Mouse (Mus musculus) heart, embryonic 13.5 days (tissue): Measurements from ENCODE around the gene Gm17490. TPM values are rescaled to one million over a fixed set of nuclear protein-coding genes. Genes with fewer than 3 reads are reported as not detected.

Source experiments
- ATAC-seq: fragments of 200-750 bp; cut with Nextera tagmentation; 2 replicates; pipeline ENCODE4 v1.8.0; 2017; ENCODE audit warnings: moderate TSS enrichment; ENCODE audit not compliant: insufficient number of reproducible peaks, low FRiP score, low TSS enrichment; ENCODE audit errors: extremely low read depth
- H3K27ac ChIP-seq: fragments of 300-500 bp; sonication (generic); replicated peaks from 2 replicates; pipeline ENCODE4 v1.5.1; 2015; ENCODE audit warnings: moderate library complexity, mild to moderate bottlenecking, inconsistent platforms
- H3K27me3 ChIP-seq: fragments of 300-500 bp; sonication (generic); replicated peaks from 2 replicates; pipeline ENCODE4 v1.6.1; 2015; ENCODE audit warnings: mild to moderate bottlenecking, inconsistent platforms
- H3K36me3 ChIP-seq: fragments of 300-500 bp; sonication (generic); 2 replicates; pipeline ENCODE4 v1.6.1; 2015; ENCODE audit warnings: mild to moderate bottlenecking, inconsistent platforms
- H3K4me1 ChIP-seq: fragments of 300-500 bp; sonication (generic); 2 replicates; pipeline ENCODE4 v1.6.1; 2015; ENCODE audit warnings: inconsistent platforms
- H3K4me2 ChIP-seq: fragments of 300-500 bp; sonication (generic); 2 replicates; pipeline ENCODE4 v1.6.1; 2015; ENCODE audit warnings: inconsistent platforms, mild to moderate bottlenecking, moderate library complexity
- H3K4me3 ChIP-seq: fragments of 300-500 bp; sonication (generic); 2 replicates; pipeline ENCODE4 v1.5.1; 2015; ENCODE audit warnings: moderate library complexity, mild to moderate bottlenecking, inconsistent platforms
- H3K9ac ChIP-seq: fragments of 300-500 bp; sonication (generic); 2 replicates; pipeline ENCODE4 v1.6.1; 2015; ENCODE audit warnings: inconsistent platforms, mild to moderate bottlenecking, moderate library complexity
- H3K9me3 ChIP-seq: fragments of 300-500 bp; sonication (generic); 2 replicates; pipeline ENCODE4 v1.6.1; 2016; ENCODE audit warnings: inconsistent platforms
- WGBS: fragments of 180-500 bp; shearing (Covaris S2); methylation state at CpG from one replicate; pipeline ENCODE4 v1.1.7; 2015; ENCODE audit warnings: mixed read lengths; 5-methylcytosine and 5-hydroxymethylcytosine counted together
- polyA plus RNA-seq: library from polyadenylated mRNA; unstranded; fragments of >200 nt; fragmentation: Nextera tagmentation; extraction: Ambion mirVana; gene quantifications from 2 replicates; pipeline ENCODE4 v1.2.1, GENCODE M21; 2015

Gm17490 gene
- polyA plus RNA-seq, 1 experiment from 2014 or later = not detected

DNA sequence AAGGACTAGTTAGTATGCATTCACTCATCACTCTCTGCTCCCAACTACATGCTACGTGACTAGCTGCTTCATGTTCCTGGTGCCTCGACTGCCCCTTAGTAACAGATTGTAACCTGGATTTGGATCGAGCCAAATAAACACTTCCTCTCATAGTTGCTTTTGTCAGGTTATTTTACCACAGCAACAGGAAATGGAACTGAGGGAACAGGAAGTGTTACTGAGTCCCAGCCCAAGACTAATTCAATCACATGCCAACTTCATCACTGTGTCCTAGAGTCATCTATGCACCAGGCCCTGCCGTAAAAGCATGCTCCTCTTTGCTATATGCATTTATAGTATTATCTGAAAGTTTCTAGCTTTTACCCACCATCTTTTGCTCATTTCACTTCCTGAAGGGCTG lies 38.1 kb downstream of the Gm17490 start:
- Histone ChIP-seq H3K36me3 (peaks cover 99% of the 10 kb centered on the region), H3K27me3 (no peaks in the 10 kb centered on the region), H3K9me3 (no peaks in the 10 kb centered on the region), H3K27ac (no peak overlapping the region), H3K4me3 (no peak overlapping the region), H3K9ac (no peak overlapping the region), H3K4me1 (no peaks in the 10 kb centered on the region), H3K4me2 (no peak overlapping the region)
- 78% methylated on average over 4 of the region's 4 CpGs for WGBS
- no peak for ATAC-seq

DNA sequence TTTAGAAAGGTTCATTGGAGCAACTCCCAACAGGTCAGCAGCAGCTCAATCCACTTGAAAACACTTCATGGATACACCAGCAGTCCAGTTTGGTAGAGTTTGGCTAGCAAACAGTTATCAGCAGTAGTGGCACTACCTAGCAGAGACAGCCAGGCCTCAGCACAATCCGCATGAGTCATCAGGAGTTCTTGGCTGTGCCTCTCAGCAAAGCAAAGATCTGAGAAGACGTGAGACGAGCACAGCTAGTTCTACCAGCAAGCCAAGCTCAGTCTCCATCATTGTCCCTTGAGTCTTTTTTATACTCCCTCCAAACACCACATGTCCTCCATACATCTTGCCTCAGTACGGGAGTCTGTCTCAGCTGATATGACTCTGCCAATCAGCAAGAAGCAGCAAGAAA lies 46.7 kb downstream of the Gm17490 start:
- 86% methylated on average over 4 of the region's 4 CpGs for WGBS

DNA sequence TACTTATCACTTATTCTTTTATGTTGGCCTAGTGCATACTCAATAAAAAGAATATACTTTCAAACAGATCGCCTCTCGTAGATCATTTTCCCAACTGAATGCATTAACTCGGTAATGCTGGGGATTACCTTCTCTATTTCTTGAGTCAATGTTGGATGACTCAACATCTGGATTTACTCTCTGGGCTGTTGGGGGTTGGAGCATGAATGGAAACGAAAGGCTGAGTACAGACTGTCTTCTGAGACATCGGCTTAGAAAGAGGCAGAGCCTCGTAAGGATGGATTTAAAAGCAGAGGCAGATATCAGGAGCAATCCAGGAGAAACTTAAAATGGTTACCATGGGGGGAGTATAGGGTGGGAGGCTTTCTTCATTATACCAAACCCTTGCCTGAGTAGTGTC lies 47.9 kb downstream of the Gm17490 start:
- Histone ChIP-seq H3K36me3 (peaks cover 22% of the 10 kb centered on the region), H3K27ac (no peak overlapping the region), H3K4me2 (no peak overlapping the region), H3K4me1 (no peaks in the 10 kb centered on the region), H3K9ac (no peak overlapping the region), H3K4me3 (no peak overlapping the region), H3K9me3 (no peaks in the 10 kb centered on the region), H3K27me3 (no peaks in the 10 kb centered on the region)
- 86% methylated on average over 6 of the region's 6 CpGs for WGBS
- no peak for ATAC-seq

More for the DNA sequence above, 46.7 kb downstream of the Gm17490 start:
- H3K9me3 ChIP-seq = no peaks in the 10 kb centered on the region
- no peak overlapping the region for H3K4me3 ChIP-seq
- H3K4me1 ChIP-seq = no peaks in the 10 kb centered on the region
- H3K27ac ChIP-seq = no peak overlapping the region
- H3K36me3 ChIP-seq = peaks cover 33% of the 10 kb centered on the region
- no peaks in the 10 kb centered on the region for H3K27me3 ChIP-seq
- H3K9ac ChIP-seq = no peak overlapping the region
- no peak overlapping the region for H3K4me2 ChIP-seq
- no peak for ATAC-seq

Other genes starting within 250 kb of the Gm17490 start
- gene Pfkfb3, start 72.2 kb downstream of the Gm17490 start, polyA plus RNA-seq = 12.8 and 14.8 TPM in 2 replicates
- gene Rbm17, start 22.1 kb downstream of the Gm17490 start, polyA plus RNA-seq = 83.5 and 85.8 TPM in 2 replicates
- gene Il2ra, start 16.5 kb upstream of the Gm17490 start, polyA plus RNA-seq = 0.29 TPM in 1 of 2 replicates, not detected in the other
- gene Il15ra, start 79.0 kb upstream of the Gm17490 start, polyA plus RNA-seq = 6.6 and 7.4 TPM in 2 replicates
- 95.1 and 98.9 TPM in 2 replicates for gene Fbh1, start 151.3 kb upstream of the Gm17490 start, polyA plus RNA-seq
- gene Ankrd16, start 151.6 kb upstream of the Gm17490 start, polyA plus RNA-seq = 31.2 and 31.3 TPM in 2 replicates